Mouse (Mus musculus): ENCODE results near the gene Selenop. TPM values are rescaled to one million over a fixed set of nuclear protein-coding genes. Genes with fewer than 3 reads are reported as not detected.

The Selenop gene
- total RNA-seq, 2 experiments from 2014 or later: 333 to 416 TPM

DNA sequence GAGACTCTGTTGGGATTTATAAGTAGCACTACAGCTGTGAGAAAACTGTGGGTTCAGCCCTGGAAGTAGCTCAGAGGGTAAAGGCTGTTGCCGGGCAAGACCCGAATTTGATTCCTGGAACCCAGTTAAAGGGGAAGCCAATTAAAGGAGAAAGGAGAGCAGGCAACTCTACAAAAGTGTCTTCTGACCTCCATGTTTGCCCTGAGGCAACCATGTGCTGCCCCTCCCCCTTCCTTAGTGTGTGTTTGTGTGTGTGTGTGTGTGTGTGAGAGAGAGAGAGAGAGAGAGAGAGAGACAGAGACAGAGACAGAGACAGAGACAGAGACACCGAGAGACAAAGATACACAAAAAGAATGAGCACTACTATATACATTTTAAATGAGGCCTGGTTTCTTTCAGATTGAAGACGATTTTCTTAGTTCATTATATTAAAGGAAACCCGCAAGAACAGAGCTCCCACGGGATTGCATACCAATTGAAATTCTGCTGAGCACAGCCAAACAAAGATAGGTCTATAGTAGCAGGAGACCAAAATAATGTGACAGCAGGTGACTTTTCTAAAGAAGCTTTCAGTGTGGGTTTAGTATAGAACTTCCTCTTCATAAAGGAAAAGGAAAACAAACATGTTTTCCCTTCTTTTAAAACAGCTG, 1.8 kb downstream of the Selenop start:
- DNase-seq (ENCODE audit: low spot score in 2 of 2): no peak

GRCm38 (mm10) chr15:3270646-3271077, 2.3 kb downstream of the Selenop start:
- DNase-seq (ENCODE audit: low spot score in 2 of 2): peak; percentile 76 to 77

- DNase-seq (ENCODE audit: low spot score in 2 of 2): no peak
Observed at GRCm38 (mm10) chr15:3271216-3271615, 2.9 kb downstream of the Selenop start.

DNA sequence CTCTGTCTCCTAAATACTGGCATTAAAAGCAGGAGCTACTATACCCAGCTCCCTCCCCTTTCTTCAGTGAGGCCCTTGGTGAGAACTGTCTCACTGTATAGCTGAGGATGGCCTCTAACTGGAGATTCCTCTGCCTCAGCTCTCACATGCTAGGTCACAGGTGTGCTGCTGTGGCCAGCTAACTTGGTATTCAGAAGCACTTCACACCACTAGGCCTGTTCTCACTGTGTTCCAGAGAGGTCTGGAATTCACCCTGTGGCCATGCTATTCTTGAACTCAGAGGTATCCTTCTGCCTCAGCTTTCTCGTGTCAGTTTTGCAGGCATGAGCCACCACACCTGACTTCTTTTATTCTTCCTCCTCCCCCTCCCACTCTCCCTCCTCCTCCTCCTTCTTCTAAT, 4.8 kb downstream of the Selenop start:
- DNase-seq (ENCODE audit: low spot score in 2 of 2): no peak

- no peak for DNase-seq (ENCODE audit: low spot score in 2 of 2)
Observed at GRCm38 (mm10) chr15:3277391-3277790, 9.0 kb downstream of the Selenop start.

DNA sequence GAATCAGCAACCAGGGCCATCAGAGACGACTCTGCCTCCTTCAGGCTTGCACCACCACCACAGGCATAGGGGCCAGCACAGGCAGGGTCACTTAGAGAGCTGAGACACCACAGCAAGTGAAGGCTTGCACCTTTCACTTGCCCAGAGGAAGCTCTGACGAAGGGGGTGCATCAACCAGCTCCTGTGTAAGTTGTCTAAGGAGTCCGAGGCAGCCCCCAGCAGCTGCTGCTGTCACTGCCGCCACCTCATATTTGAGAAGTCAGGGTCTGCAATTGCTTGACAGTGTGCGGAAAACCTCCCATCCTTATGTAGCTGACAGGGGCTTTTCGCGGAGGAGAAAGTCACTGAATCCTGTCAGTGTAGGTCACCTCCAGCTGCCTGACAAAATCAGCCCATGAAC, 10.9 kb downstream of the Selenop start:
- DNase-seq (ENCODE audit: low spot score in 2 of 2): no peak

- DNase-seq (ENCODE audit: low spot score in 2 of 2): no peak
Observed at GRCm38 (mm10) chr15:3281216-3281615, 12.9 kb downstream of the Selenop start.

DNA sequence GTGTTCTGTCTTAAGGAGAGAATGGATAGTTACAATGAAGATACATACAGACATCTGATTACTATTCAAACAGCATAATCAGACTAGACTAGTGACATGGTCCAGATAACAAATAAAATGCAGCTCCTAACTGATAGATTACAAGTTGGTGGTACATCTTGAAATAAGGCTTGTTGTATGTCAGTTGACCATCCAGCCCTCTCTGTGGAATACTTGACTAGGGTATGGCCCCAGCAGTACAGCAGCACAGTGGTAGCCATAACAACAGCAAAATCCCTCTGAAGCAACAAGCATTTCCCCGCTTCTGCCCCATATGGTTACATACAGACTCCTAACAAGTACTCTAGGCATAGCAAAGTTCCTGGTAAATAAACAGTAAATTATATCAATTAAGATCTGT, 13.4 kb downstream of the Selenop start:
- DNase-seq (ENCODE audit: low spot score in 2 of 2): no peak

- no peak for DNase-seq (ENCODE audit: low spot score in 2 of 2)
Observed at GRCm38 (mm10) chr15:3286032-3286431, 17.7 kb downstream of the Selenop start.

DNA sequence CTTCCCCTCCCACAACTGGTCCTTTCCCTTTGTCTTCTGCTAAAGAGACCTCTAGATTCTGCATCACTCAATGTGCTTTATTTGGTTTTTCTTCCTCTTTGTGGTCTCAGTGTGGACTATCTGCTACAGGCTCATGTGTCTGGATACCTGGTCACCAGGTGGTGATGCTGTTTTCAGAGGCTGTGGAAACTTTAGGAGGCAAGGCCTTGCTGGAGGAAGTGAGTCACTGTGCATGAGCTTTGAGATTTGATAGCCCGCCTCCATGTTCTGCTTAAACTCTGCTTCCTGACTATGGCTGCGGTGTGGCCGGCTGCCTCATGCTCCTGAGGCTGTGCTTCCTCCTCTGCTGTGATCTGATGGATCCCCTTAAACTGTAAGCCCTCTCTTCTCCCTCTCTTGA, 22.1 kb downstream of the Selenop start:
- DNase-seq (ENCODE audit: low spot score in 2 of 2): no peak

DNA sequence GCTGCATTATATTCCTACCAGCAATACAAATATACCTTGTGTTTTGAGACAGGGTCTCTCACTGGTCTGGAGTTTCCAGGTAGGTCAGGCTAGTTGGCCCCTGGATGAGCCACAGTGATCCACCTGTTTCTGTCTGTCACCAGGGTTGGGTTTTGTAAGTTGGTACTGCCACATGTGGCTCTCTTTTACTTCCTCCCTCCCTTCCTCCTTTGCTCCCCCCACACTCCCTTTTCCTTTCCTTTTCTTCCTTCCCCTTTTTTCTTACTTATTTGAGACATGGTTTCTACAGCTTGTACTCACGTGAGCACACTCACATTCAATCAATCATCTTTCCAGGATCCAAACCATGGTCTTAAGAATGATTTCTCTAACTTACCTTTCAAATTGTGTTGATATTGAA, 25.1 kb downstream of the Selenop start:
- DNase-seq (ENCODE audit: low spot score in 2 of 2): no peak

- DNase-seq (ENCODE audit: low spot score in 2 of 2): no peak
Observed at GRCm38 (mm10) chr15:3295986-3296385, 27.6 kb downstream of the Selenop start.

GRCm38 (mm10) chr15:3297615-3298014, 29.3 kb downstream of the Selenop start:
- no peak for DNase-seq (ENCODE audit: low spot score in 2 of 2)

- no peak for DNase-seq (ENCODE audit: low spot score in 2 of 2)
Observed at GRCm38 (mm10) chr15:3300361-3301100, 32.2 kb downstream of the Selenop start.

DNA sequence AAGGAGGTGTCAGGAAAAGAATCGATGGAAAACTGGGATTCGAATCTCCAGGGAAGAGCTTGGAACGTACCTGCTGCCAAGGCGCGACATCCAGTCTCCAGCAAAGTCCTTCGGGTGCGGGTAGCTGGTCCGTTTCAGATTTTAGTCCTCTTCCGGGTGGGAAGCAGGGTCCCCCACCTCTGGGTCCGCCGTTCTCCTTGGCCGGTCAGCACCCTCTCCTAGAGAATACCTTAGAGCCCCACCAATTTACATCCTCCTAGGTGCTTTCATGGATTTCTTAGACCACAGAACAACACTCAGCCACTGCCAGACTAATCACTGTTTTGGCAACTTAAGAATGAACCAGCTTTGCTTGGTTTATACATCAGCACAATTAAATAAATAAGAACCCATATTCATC, 35.1 kb downstream of the Selenop start, which contains the start of gene Ccdc152:
Ccdc152 (minus strand) TSS at position 101 of the 400 bp plus-strand sequence.
- no peak for DNase-seq (ENCODE audit: low spot score in 2 of 2)

DNA sequence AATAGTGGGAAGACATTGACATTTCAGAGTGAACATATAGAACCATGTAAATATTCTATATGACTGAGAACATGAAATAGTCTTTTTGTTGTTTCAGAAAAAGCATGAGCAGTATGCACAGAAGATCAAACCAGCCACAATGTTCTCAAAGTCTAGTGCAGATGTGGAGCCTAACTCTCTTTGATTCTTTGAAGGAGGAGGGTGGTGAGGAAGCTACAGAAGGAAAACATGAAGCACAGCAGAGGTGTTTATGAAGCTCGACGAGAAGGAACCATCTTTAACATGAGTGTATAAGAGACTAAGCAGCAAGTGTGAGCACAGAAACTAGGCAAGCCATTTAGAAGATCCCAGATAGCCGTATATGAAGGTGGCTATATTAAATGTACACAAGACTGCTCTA, 41.5 kb downstream of the Selenop start:
- no peak for DNase-seq (ENCODE audit: low spot score in 2 of 2)

GRCm38 (mm10) chr15:3312937-3313336, 44.6 kb downstream of the Selenop start:
- no peak for DNase-seq (ENCODE audit: low spot score in 2 of 2)

DNA sequence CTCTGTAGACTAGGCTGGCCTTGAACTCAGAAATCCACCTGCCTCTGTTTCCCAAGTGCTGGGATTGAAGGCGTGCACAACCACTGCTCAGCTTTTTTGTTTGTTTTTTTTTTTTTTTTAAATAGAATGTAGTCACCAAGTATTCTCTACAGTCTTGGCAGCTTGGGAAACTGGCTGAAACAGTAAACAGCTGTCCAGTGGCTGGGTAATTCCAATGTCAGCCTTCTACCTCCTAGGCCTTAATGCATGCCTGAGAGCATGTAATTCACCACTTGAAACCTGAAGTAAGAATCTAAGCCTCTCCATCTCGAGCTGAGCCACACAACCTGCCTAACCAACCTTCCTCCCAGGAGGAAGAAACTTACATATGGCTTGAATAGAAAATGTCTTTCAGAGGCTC, 48.3 kb downstream of the Selenop start:
- no peak for DNase-seq (ENCODE audit: low spot score in 2 of 2)

GRCm38 (mm10) chr15:3319929-3320328, 51.6 kb downstream of the Selenop start:
- DNase-seq (ENCODE audit: low spot score in 2 of 2): no peak

- DNase-seq (ENCODE audit: low spot score in 2 of 2): no peak
Observed at GRCm38 (mm10) chr15:3323041-3323440, 54.7 kb downstream of the Selenop start.

Measured in adrenal gland, adult 18-20 months (tissue).